Mouse (Mus musculus): ENCODE results near the gene Defb28.

The Defb28 gene

DNA sequence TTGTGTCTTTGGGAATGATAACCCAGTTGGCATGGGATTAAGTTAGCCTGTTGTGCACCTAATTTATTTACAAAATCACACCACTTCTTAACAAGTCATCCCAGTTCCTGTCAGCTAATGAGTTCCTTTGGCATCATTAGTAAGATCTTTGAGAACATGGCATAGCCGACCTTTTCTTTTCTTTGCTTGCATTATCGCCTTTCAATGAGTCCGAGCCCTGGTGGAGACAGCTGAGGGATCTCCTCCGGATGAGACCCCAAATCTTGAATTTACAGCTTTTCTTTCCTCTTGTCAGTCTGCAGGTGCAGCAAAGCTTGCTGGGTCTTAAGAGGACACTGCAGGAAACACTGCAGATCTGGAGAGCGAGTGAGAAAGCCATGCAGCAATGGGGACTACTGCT is 51.0 kb downstream of the Defb28 start, which contains the start of gene Gm17416:
Gene Gm17416, plus strand, starts transcription at position 301 of the 400 bp plus-strand sequence.
- DNase-seq (ENCODE audit: low read depth, low spot score), result no peak

DNA sequence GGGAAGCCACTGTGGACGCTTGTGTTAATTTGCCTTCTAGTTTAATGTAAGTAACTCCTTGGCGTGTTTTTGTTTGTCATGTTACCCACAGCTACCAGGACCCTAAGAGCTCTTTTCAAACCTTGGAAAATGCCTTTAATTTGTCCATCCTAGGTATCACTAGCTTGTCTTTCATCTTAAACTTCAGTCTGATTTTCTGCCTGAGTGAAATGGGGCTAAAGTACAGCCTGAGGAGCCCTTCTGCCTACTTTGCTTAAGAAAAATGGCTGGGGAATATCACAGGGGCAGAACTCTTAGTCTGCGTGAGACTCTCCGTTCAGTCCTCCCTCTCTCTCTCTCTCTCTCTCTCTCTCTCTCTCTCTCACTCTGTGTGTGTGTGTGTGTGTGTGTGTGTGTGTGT is 51.8 kb downstream of the Defb28 start:
- DNase-seq (ENCODE audit: low read depth, low spot score), result no peak

- no peak for DNase-seq (ENCODE audit: low read depth, low spot score)
Observed at GRCm38 (mm10) chr2:152570313-152570712, 52.3 kb downstream of the Defb28 start.

All from skeletal muscle tissue, adult 2 months (tissue).